Mouse (Mus musculus) midbrain, embryonic 10.5 days (tissue): ENCODE measurements around the gene 1700030K09Rik. TPM values are rescaled to one million over a fixed set of nuclear protein-coding genes. Genes with fewer than 3 reads are reported as not detected.

Experiments
- DNase-seq: peaks from one replicate; pipeline ENCODE4 v3.0.0-alpha.2; 2017; ENCODE audit warnings: low spot score
- H3K27ac ChIP-seq: fragments of 300-500 bp; sonication (generic); replicated peaks from 2 replicates; pipeline ENCODE4 v1.5.1; 2016; ENCODE audit warnings: mild to moderate bottlenecking
- H3K27me3 ChIP-seq: fragments of 300-500 bp; sonication (generic); 2 replicates; pipeline ENCODE4 v1.6.1; 2016; ENCODE audit warnings: low read depth, mild to moderate bottlenecking; ENCODE audit not compliant: poor library complexity, severe bottlenecking
- H3K36me3 ChIP-seq: fragments of 300-500 bp; sonication (generic); 2 replicates; pipeline ENCODE4 v1.6.1; 2016; ENCODE audit warnings: mild to moderate bottlenecking, moderate library complexity
- H3K4me1 ChIP-seq: fragments of 300-500 bp; sonication (generic); 2 replicates; pipeline ENCODE4 v1.6.1; 2016
- H3K4me3 ChIP-seq: fragments of 300-500 bp; sonication (generic); 2 replicates; pipeline ENCODE4 v1.5.1; 2016; ENCODE audit warnings: mild to moderate bottlenecking, moderate library complexity
- H3K9me3 ChIP-seq: fragments of 300-500 bp; sonication (generic); replicated peaks from 2 replicates; pipeline ENCODE4 v1.6.1; 2016; ENCODE audit warnings: mild to moderate bottlenecking
- WGBS: fragments of 180-500 bp; shearing (Covaris S2); methylation state at CpG from one replicate; pipeline ENCODE4 v1.1.7; 2016; 5-methylcytosine and 5-hydroxymethylcytosine counted together
- polyA plus RNA-seq: library from polyadenylated mRNA; unstranded; fragments of >200 nt; fragmentation: Nextera tagmentation; extraction: Ambion mirVana; gene quantifications from 2 replicates; pipeline ENCODE4 v1.2.1, GENCODE M21; 2016

Gene 1700030K09Rik
- polyA plus RNA-seq, 1 experiment from 2014 or later: 16.9 TPM

- WGBS: 97% methylated on average over 7 of the region's 7 CpGs
Observed at GRCm38 (mm10) chr8:72470684-72471083, 27.0 kb downstream of the 1700030K09Rik start.

GRCm38 (mm10) chr8:72474826-72475546 lies 31.3 kb downstream of the 1700030K09Rik start, which contains the start of gene Cherp:
TSS of gene Cherp (minus strand) at chr8:72475226.
- Histone ChIP-seq H3K36me3 (peaks cover 52% of the 10 kb centered on the region), H3K27me3 (no peaks in the 10 kb centered on the region), H3K27ac (peak within 1 kb of the TSS; percentile 90), H3K9me3 (no peaks in the 10 kb centered on the region), H3K4me3 (peak within 1 kb of the TSS; percentile 77), H3K4me1 (peaks cover 24% of the 10 kb centered on the region)
- under 1% methylated on average over 80 of the region's 80 CpGs for WGBS
- DNase-seq: peak; percentile 97

More at GRCm38 (mm10) chr8:72470684-72471083, 27.0 kb downstream of the 1700030K09Rik start:
- Histone ChIP-seq H3K27ac (no peak overlapping the region), H3K36me3 (peaks cover 80% of the 10 kb centered on the region), H3K27me3 (no peaks in the 10 kb centered on the region), H3K4me1 (peaks cover 15% of the 10 kb centered on the region), H3K9me3 (no peaks in the 10 kb centered on the region), H3K4me3 (no peak overlapping the region)
- no peak for DNase-seq

DNA sequence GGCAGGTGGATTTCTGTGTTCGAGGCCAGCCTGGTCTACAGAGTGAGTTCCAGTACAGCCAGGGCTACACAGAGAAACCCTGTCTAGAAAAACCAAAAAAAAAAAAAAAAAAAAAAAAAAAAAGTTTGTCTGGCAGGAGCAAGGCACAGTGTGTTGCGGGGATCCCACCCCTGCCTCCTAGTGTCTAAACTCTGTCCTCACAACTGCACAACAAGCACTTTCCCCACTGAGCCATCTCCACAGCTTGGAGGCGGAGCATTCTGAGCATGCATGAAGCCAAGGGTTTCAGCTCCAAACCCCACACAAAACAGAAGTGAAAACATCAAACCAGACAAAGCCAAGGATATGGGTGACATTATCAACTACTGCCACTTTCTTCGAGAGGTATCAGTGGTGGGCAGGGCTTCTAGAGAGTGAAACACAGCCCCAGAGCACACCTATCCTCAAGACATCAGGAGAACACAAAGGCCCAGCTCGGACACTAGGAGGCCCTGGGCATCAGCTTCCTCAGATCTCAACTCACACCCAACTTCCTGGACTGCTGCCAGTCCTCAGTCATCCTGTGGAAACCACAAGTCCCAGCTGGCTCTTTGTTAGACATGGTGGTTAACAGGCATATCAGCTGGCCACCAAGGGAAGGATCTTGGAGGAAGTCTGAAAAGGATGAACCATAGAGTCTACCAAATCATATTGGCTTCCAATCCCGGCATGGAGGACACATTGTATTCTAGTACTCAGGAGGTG lies 41.9 kb downstream of the 1700030K09Rik start:
- no peak overlapping the region for H3K27ac ChIP-seq
- peaks cover 97% of the 10 kb centered on the region for H3K36me3 ChIP-seq
- no peak for DNase-seq
- no peaks in the 10 kb centered on the region for H3K9me3 ChIP-seq
- no peaks in the 10 kb centered on the region for H3K27me3 ChIP-seq
- WGBS: 85% methylated on average over 6 of the region's 6 CpGs
- H3K4me1 ChIP-seq: peaks cover 5% of the 10 kb centered on the region
- H3K4me3 ChIP-seq: no peak overlapping the region

DNA sequence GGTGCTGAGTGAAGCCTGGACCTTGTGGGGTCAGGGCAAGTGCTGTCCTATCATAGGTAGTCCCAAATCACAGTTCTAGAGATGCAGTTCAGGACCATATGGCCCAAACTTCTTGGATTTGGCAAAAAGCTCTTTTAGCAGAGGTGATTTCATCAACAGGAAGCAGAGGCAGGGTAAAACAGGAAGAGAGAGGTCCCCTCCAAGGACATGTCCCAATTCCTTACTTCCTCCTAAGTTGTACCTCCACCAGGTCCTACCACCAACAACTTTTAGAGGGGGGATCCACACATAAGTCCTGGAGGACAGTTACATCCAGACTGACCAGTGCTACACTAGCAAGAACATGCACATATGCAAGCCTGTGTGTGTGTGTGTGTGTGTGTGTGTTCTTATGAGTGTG lies 43.3 kb downstream of the 1700030K09Rik start:
- Histone ChIP-seq H3K4me1 (peaks cover 18% of the 10 kb centered on the region), H3K36me3 (peaks cover 83% of the 10 kb centered on the region), H3K9me3 (no peaks in the 10 kb centered on the region), H3K4me3 (no peak overlapping the region), H3K27ac (no peak overlapping the region), H3K27me3 (no peaks in the 10 kb centered on the region)
- no peak for DNase-seq

DNA sequence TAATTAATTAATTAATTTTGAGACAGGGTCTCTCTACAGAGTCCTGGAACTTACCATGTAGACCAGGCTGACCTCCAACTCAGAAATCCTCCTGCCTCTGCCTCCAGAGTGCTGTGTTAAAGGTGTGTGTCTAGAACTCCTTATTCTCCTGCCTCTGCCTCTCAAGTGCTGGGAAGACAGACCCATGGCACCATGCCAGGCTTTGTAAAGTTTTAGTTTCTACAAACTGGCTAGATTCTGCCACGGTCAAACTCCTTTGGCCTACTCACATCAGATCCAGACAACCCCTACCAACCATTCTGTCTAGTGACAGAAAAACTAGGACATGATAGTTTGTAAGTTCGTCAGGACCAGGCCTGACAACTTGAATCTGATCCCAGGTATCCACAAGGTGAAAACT lies 47.3 kb downstream of the 1700030K09Rik start:
- no peak for DNase-seq
- 91% methylated on average over 2 of the region's 2 CpGs for WGBS
- H3K27me3 ChIP-seq: no peaks in the 10 kb centered on the region
- no peaks in the 10 kb centered on the region for H3K9me3 ChIP-seq
- H3K36me3 ChIP-seq: peaks cover 63% of the 10 kb centered on the region
- H3K4me1 ChIP-seq: peaks cover 30% of the 10 kb centered on the region
- H3K4me3 ChIP-seq: peak overlapping the region; percentile 93
- H3K27ac ChIP-seq: no peak overlapping the region

DNA sequence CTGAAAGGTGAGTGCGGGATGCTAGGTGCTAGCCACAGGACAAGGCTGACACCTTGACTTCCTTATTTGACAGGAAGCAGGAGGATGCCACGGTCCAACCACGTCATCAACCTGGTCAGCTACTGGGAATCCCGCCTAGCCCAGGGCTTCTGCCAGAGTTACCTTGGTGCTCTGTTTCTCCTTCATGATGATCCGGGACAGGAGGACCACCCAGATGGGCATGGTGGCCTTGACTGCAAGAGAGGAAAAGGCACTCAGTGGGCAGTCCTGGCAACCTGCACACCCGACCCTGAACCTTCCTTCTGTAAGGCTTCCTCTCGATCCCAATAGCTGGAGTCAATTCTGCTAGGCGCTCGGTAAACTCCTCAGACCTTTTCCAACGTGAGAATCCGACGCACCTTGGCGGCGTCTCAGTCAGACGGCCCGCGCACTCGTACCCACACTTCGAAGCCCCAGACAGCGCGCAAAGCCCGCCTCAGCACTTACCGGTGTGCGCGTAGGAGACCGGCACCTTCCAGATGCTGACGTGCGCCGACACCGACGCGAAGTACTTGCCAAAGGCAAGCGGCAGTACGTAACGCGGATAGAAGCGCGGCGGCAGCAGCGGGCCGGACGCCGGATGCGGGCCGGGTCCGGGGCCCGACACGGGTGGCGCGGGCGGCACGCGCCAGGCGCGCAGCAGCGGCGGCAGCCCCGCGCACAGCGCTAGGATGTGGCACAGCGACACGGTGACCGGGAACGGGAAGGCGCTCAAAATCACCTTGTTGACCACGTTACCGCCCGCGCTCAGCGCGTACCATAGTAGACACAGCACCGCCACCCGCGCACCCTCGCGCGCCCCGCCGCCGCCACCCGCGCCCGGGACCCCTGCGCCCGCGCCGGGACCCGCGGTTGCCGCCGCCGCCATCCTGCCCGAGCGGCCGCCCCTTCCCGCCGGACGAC lies 48.3 kb downstream of the 1700030K09Rik start, which contains the start of gene Slc35e1:
TSS of gene Slc35e1 (minus strand) at position 935 of the 942 bp plus-strand sequence.
- Histone ChIP-seq H3K27ac (peak within 1 kb of the TSS; percentile 88), H3K27me3 (no peaks in the 10 kb centered on the region), H3K9me3 (no peaks in the 10 kb centered on the region), H3K36me3 (peaks cover 63% of the 10 kb centered on the region), H3K4me1 (peaks cover 30% of the 10 kb centered on the region), H3K4me3 (peak within 1 kb of the TSS; percentile 93)
- 3% methylated on average over 98 of the region's 98 CpGs for WGBS
- DNase-seq: no peak

DNA sequence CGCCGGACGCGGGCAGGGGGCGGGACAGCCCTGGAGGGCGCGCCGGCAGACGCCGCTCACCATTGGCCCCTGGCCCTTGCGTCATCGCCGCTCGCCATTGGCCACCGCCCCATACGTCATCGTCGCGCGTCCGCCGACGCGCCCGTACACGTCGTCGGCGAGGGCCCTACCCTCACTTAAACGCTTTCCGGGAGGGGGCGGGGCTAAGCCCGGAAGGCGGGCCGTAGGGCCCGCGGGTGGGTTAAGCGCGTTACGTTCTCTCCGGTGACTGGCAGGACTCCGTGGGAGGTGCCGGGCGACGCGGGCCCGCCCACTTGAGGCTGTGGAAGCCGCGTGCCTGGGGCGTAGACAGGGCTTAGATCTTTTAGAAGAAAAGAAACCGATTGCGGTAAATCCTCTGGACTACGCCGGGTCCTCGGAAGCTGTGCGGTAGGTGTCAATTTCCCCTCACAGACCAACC lies 49.0 kb downstream of the 1700030K09Rik start:
- H3K27me3 ChIP-seq: no peaks in the 10 kb centered on the region
- H3K4me1 ChIP-seq: peaks cover 30% of the 10 kb centered on the region
- peak; percentile 99 for DNase-seq
- peaks cover 62% of the 10 kb centered on the region for H3K36me3 ChIP-seq
- under 1% methylated on average over 56 of the region's 56 CpGs for whole genome bisulfite sequencing
- H3K4me3 ChIP-seq: peak overlapping the region; percentile 93
- peak overlapping the region; percentile 88 for H3K27ac ChIP-seq
- no peaks in the 10 kb centered on the region for H3K9me3 ChIP-seq

- DNase-seq: no peak
- H3K36me3 ChIP-seq: peaks cover 57% of the 10 kb centered on the region
- peak overlapping the region; percentile 88 for H3K27ac ChIP-seq
- H3K4me3 ChIP-seq: peak overlapping the region; percentile 93
- H3K4me1 ChIP-seq: peaks cover 30% of the 10 kb centered on the region
- 19% methylated on average over 8 of the region's 8 CpGs for WGBS
- H3K27me3 ChIP-seq: no peaks in the 10 kb centered on the region
- H3K9me3 ChIP-seq: no peaks in the 10 kb centered on the region
Observed at GRCm38 (mm10) chr8:72493381-72493780, 49.7 kb downstream of the 1700030K09Rik start.

DNA sequence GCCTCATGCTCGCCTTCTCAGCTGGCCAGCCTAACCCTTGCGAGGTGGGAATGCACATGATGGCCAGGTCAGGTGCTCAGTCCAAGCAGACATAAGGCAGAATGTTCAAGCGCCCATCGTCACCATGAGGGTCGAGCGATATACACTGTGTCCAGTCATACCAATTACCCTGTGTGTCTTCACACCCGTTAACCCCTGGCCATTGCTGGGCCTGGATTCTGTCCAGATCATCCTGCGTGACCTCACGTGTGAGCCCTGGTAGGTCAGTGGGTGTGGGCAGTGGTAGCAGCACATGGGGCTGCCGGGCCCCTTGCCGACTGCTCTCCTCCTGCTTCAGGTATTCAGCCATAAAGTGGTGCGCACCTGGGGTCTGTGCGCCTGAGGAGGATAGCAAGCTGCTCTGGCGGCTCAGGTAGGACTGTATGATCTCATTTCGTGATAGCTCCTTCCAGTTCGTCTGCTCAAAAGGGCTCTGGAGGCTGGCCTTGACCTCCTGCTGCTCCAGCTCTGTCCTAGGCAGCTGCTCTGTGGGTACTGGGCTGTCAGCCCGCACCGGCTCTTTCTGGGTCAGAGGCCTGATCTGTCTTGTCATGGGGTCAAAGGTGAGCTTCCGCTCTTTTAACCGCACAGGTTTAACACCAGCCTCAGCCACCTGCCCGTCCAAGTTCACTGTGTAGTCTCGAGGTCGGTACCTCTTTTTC lies 51.9 kb downstream of the 1700030K09Rik start:
- DNase-seq: no peak
- H3K4me3 ChIP-seq: no peak overlapping the region
- no peak overlapping the region for H3K27ac ChIP-seq
- 92% methylated on average over 23 of the region's 23 CpGs for WGBS
- peaks cover 26% of the 10 kb centered on the region for H3K4me1 ChIP-seq
- peaks cover 52% of the 10 kb centered on the region for H3K36me3 ChIP-seq
- no peaks in the 10 kb centered on the region for H3K9me3 ChIP-seq
- H3K27me3 ChIP-seq: no peaks in the 10 kb centered on the region

- Histone ChIP-seq H3K9me3 (no peaks in the 10 kb centered on the region), H3K36me3 (peaks cover 51% of the 10 kb centered on the region), H3K27me3 (no peaks in the 10 kb centered on the region), H3K27ac (no peak overlapping the region), H3K4me3 (0 out of 2 replicates have a peak overlapping the region, but pooled peaks have one; percentile 3), H3K4me1 (peaks cover 19% of the 10 kb centered on the region)
- WGBS: 94% methylated on average over 19 of the region's 19 CpGs
- DNase-seq: no peak
Observed at GRCm38 (mm10) chr8:72496217-72496616, 52.5 kb downstream of the 1700030K09Rik start.

DNA sequence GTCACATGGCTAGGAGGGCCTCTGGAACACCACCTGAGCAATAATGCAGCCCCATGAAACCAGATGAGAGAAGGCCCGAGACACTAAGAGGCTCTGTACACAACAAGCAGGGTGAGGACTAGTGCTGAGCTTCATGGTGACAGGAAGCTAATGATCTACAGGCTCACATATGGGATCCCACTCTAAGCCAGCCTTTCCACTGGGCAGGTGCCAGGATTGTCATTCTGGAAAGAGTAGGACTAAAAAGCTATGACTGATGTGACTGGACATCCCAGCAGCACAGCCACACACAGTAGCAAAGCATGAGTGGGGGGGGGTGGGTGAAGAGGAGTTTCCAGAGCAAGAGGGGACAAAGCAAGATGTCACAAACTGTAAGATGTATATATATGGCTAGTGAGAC lies 54.2 kb downstream of the 1700030K09Rik start:
- H3K27me3 ChIP-seq: no peaks in the 10 kb centered on the region
- no peak overlapping the region for H3K4me3 ChIP-seq
- H3K27ac ChIP-seq: no peak overlapping the region
- DNase-seq: no peak
- whole genome bisulfite sequencing: 87% methylated on average over 1 of the region's 1 CpGs
- H3K36me3 ChIP-seq: peaks cover 57% of the 10 kb centered on the region
- H3K4me1 ChIP-seq: peaks cover 13% of the 10 kb centered on the region
- H3K9me3 ChIP-seq: no peaks in the 10 kb centered on the region

DNA sequence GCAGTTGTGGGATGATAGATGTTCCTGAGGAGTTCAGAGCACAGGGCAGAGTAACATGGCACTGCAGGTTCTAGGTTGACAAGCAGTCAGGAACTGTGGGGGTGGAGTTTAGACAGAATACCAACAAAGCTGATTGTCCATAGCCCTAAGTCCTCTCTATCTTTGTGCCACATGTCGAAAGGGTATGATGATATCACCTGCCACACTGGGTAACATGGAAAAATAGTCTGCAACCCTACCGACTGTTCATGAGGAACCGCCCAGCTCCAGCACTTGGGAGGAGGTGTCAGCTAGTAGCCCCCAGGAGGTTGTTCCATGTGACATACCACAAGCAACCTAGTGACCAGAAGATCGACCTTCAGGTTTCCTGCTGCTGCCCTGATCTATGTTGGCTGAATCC lies 54.8 kb downstream of the 1700030K09Rik start:
- no peak for DNase-seq
- no peak overlapping the region for H3K27ac ChIP-seq
- H3K4me1 ChIP-seq: peaks cover 9% of the 10 kb centered on the region
- no peaks in the 10 kb centered on the region for H3K9me3 ChIP-seq
- H3K36me3 ChIP-seq: peaks cover 59% of the 10 kb centered on the region
- WGBS: 92% methylated on average over 4 of the region's 4 CpGs
- no peak overlapping the region for H3K4me3 ChIP-seq
- no peaks in the 10 kb centered on the region for H3K27me3 ChIP-seq
